Mouse (Mus musculus) kidney, embryonic 15.5 days (tissue): ENCODE results near the gene Farp1. TPM values are rescaled to one million over a fixed set of nuclear protein-coding genes. Genes with fewer than 3 reads are reported as not detected.
A peak's percentile ranks its signal among the peaks of the same experiment; 100 is the strongest.

Experiments used
- ATAC-seq: fragments of 200-750 bp; cut with Nextera tagmentation; replicated peaks from 2 replicates; pipeline ENCODE4 v1.8.0; 2017; ENCODE audit warnings: moderate TSS enrichment; ENCODE audit not compliant: low FRiP score
- H3K27ac ChIP-seq: fragments of 300-500 bp; sonication (generic); 2 replicates; pipeline ENCODE4 v1.5.1; 2015; ENCODE audit warnings: mild to moderate bottlenecking, inconsistent platforms
- H3K27me3 ChIP-seq: fragments of 300-500 bp; sonication (generic); 2 replicates; pipeline ENCODE4 v1.6.1; 2015; ENCODE audit warnings: inconsistent platforms
- H3K36me3 ChIP-seq: fragments of 300-500 bp; sonication (generic); 2 replicates; pipeline ENCODE4 v1.6.1; 2015; ENCODE audit warnings: inconsistent platforms
- H3K4me1 ChIP-seq: fragments of 300-500 bp; sonication (generic); 2 replicates; pipeline ENCODE4 v1.6.1; 2015; ENCODE audit warnings: inconsistent platforms
- H3K4me2 ChIP-seq: fragments of 300-500 bp; sonication (generic); 2 replicates; pipeline ENCODE4 v1.6.1; 2015; ENCODE audit warnings: moderate library complexity, mild to moderate bottlenecking, inconsistent platforms
- H3K4me3 ChIP-seq: fragments of 300-500 bp; sonication (generic); replicated peaks from 2 replicates; pipeline ENCODE4 v1.5.1; 2015; ENCODE audit warnings: mild to moderate bottlenecking, inconsistent platforms
- H3K9ac ChIP-seq: fragments of 300-500 bp; sonication (generic); 2 replicates; pipeline ENCODE4 v1.6.1; 2015; ENCODE audit warnings: mild to moderate bottlenecking, inconsistent platforms
- H3K9me3 ChIP-seq: fragments of 300-500 bp; sonication (generic); replicated peaks from 2 replicates; pipeline ENCODE4 v1.6.1; 2016; ENCODE audit warnings: inconsistent platforms
- WGBS: fragments of 180-500 bp; shearing (Covaris S2); methylation state at CpG from one replicate; pipeline ENCODE4 v1.1.7; 2015; ENCODE audit warnings: mixed read lengths; 5-methylcytosine and 5-hydroxymethylcytosine counted together
- polyA plus RNA-seq: library from polyadenylated mRNA; unstranded; fragments of >200 nt; fragmentation: Nextera tagmentation; extraction: Ambion mirVana; gene quantifications from 2 replicates; pipeline ENCODE4 v1.2.1, GENCODE M21; 2015

Gene Farp1
- polyA plus RNA-seq, 1 experiment from 2014 or later: 35.8 TPM

DNA sequence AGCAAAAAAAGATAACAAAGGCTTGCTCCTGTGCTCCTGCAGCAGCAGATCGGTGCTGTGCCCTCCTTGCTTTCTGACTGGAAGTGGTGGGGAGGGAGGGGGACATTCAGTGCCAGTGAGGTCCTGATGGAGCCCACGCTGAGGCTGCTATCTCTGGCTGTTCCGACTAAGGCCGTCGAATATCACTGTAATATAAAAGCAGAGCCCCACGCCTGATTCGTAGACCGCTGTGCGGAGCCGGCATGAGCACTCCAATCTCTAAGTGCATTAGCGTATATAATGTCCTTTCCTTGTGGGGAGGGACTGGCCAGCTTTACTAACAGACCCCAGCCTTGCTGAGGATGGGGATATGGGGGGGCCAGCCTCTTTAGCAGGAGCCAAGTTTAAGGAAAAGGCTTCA lies 224.3 kb downstream of the Farp1 start:
- Histone ChIP-seq H3K4me1 (peaks cover 2% of the 10 kb centered on the region; the same call in 1 of the 2 replicates), H3K4me2 (no peak overlapping the region), H3K4me3 (no peak overlapping the region), H3K9me3 (no peaks in the 10 kb centered on the region), H3K9ac (no peak overlapping the region), H3K36me3 (peaks cover 83% of the 10 kb centered on the region), H3K27ac (no peak overlapping the region), H3K27me3 (no peaks in the 10 kb centered on the region)
- ATAC-seq: no peak
- 88% methylated on average over 11 of the region's 11 CpGs for WGBS

DNA sequence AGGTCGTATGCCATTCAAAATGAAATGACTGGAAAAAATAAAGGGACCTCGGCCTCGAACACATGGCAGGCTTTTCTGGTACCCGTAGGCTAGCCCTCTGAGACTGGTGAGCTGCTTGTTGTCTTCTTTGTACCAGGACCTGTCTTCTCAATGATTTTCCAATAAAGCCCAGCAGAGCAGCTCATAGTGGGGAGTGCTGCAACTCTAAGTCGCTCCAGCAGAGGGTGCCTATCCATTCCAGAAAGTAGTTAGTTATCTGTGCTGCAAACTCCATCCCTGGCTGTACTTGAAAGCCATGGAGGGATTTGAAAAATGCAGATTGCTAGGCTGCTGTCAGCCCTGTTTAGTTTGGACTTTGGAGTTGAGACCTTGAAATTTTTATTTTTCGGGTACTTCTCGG lies 224.8 kb downstream of the Farp1 start:
- H3K4me1 ChIP-seq: peaks cover 2% of the 10 kb centered on the region; the same call in 1 of the 2 replicates
- no peaks in the 10 kb centered on the region for H3K9me3 ChIP-seq
- no peak overlapping the region for H3K27ac ChIP-seq
- WGBS: 62% methylated on average over 7 of the region's 7 CpGs
- H3K4me3 ChIP-seq: no peak overlapping the region
- no peak for ATAC-seq
- H3K9ac ChIP-seq: no peak overlapping the region
- H3K36me3 ChIP-seq: peaks cover 80% of the 10 kb centered on the region
- no peak overlapping the region for H3K4me2 ChIP-seq
- no peaks in the 10 kb centered on the region for H3K27me3 ChIP-seq

DNA sequence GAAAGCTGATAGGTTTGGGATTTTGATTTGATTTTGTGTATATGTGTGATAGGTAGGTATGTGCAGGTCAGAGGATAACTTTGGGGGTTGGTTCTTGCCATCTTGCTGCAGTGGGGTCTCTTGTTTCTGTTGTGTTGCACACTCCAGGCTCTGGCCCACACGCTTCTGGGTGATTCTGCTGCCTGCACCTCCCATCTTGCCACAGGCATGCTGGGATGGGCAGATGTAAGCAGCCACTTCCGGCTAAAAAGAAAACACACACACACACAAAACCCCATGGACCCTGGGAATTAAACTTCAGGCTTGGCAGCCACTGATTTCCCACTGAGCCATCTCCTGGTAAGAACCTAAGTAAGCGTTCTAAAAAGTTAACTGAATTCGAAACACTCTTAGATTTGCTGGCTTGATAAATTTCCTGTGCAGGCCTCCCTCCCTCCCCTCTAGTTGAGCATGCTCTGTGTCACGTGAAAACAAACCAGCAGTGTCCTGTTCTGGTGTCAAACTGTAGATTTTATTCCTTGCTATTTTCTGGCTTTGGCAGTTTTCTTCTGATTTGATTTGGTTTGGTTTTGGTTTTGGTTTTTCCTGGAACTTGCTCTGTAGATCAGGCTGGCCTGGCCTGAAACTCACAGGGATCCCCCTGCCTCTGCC lies 226.4 kb downstream of the Farp1 start:
- Histone ChIP-seq H3K27me3 (no peaks in the 10 kb centered on the region), H3K4me2 (no peak overlapping the region), H3K4me3 (no peak overlapping the region), H3K4me1 (peaks cover 2% of the 10 kb centered on the region; the same call in 1 of the 2 replicates), H3K9ac (no peak overlapping the region), H3K9me3 (no peaks in the 10 kb centered on the region), H3K36me3 (peaks cover 76% of the 10 kb centered on the region), H3K27ac (no peak overlapping the region)
- WGBS: 77% methylated on average over 5 of the region's 5 CpGs
- ATAC-seq: no peak

DNA sequence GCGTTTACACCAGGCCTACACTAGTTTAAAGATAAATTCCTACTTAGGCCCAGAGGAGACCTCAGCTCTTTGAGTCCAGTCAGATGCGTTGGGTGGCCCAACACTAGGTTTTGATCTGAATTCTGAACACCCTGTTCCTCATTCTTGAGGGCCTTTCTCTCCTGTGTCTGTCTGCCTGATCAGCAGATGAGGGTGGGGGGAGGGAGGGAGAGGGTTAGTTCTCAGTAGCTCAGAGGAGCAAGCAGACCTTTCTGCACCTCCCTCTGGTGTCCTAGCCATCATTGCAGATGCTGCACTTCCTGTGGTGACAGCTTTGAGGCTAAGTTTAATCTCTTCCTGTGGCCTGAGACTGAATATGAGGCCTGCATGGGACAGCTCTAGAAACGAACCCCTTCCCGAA lies 227.6 kb downstream of the Farp1 start:
- no peaks in the 10 kb centered on the region for H3K9me3 ChIP-seq
- H3K27ac ChIP-seq: no peak overlapping the region
- H3K4me1 ChIP-seq: peaks cover 2% of the 10 kb centered on the region; the same call in 1 of the 2 replicates
- ATAC-seq: no peak
- WGBS: 69% methylated on average over 4 of the region's 4 CpGs
- H3K4me3 ChIP-seq: no peak overlapping the region
- no peak overlapping the region for H3K4me2 ChIP-seq
- no peaks in the 10 kb centered on the region for H3K27me3 ChIP-seq
- peaks cover 75% of the 10 kb centered on the region for H3K36me3 ChIP-seq
- H3K9ac ChIP-seq: no peak overlapping the region

DNA sequence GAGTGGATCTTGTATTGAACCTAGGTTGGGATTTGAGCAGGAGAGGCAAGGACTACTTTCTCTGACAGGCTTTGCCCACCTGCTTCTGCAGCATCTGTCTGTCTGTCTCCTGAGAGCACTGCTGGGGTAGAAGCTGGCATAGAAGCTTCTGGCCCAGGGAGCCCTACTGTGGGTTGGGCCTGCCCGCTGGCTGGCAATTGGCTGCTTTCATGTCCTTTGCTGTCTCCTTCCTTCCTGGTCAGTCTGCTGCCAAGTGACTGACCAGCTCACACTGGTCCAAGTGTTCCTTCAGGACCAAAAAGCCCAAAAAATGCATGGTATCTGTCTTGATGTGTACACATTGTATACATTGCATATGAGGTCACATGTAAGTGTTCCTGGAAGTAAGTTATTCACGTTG lies 228.9 kb downstream of the Farp1 start:
- WGBS: 81% methylated on average over 2 of the region's 2 CpGs
- no peaks in the 10 kb centered on the region for H3K27me3 ChIP-seq
- peaks cover 2% of the 10 kb centered on the region; the same call in 1 of the 2 replicates for H3K4me1 ChIP-seq
- ATAC-seq: no peak
- H3K9me3 ChIP-seq: no peaks in the 10 kb centered on the region
- H3K4me2 ChIP-seq: no peak overlapping the region
- H3K9ac ChIP-seq: no peak overlapping the region
- peaks cover 72% of the 10 kb centered on the region for H3K36me3 ChIP-seq
- no peak overlapping the region for H3K4me3 ChIP-seq
- no peak overlapping the region for H3K27ac ChIP-seq

DNA sequence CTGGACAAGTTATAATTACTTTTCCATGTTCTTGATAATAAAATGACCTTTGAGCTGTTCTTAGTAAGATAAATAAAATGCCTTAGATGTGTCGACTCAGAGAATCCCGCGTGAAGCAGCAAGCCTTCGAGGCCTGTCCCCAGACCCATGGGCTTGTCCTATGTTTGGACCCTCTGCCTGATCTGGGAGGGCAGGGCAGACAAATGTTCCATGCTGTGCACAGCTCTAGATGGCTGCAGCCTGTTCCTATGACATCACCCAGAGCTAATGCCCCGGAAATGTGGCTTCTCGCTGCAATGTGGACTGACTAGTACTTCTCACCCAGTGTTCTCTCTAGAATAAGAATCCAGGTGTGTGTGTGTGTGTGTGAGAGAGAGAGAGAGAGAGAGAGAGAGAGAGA lies 229.5 kb downstream of the Farp1 start:
- 78% methylated on average over 6 of the region's 6 CpGs for WGBS
- Histone ChIP-seq H3K9ac (no peak overlapping the region), H3K27me3 (no peaks in the 10 kb centered on the region), H3K4me3 (no peak overlapping the region), H3K9me3 (no peaks in the 10 kb centered on the region), H3K36me3 (peaks cover 71% of the 10 kb centered on the region), H3K4me2 (no peak overlapping the region), H3K4me1 (peaks cover 2% of the 10 kb centered on the region; the same call in 1 of the 2 replicates), H3K27ac (no peak overlapping the region)
- ATAC-seq: no peak

DNA sequence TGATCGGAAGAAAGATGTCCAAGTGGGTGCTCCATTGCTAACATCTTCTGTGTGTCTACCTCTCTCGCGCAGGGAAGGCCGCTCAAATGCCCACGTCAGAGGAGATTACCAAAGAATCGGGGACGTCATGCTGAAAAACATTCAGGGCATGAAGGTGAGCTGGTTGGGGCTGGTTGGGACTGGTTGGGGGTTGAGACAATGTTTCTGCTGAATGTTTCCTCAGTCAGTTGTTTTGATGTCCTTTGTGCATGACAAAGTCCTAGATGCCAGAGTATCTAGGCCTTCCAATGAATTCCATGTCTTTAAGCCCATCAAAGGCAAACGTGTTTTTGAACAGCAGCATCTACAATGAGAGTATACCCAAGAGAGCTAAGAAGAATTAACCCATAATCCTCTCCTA lies 232.8 kb downstream of the Farp1 start:
- no peak overlapping the region for H3K9ac ChIP-seq
- peaks cover 78% of the 10 kb centered on the region for H3K36me3 ChIP-seq
- no peak overlapping the region for H3K4me2 ChIP-seq
- no peaks in the 10 kb centered on the region for H3K27me3 ChIP-seq
- WGBS: 92% methylated on average over 8 of the region's 8 CpGs
- no peak overlapping the region for H3K4me3 ChIP-seq
- H3K27ac ChIP-seq: no peak overlapping the region
- no peak for ATAC-seq
- H3K4me1 ChIP-seq: no peaks in the 10 kb centered on the region
- no peaks in the 10 kb centered on the region for H3K9me3 ChIP-seq

DNA sequence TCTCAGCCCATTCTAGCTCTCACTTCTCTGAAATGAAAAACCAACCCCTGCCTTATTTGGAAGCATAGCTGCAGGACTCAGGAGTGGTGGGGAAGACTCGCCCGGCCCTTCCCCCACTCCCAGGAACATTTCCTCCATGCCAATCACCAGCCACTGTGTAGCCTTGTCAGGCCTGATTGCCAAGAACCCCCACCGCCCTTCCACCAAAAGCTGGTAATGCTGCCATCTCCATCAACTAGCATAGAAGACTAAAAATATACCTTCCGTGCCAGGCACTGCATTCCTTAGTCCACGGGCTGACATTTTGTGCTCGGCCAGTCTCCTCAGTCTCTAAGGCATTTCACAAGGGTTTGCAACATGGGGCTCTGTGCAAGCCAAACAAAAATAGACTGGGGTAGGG lies 235.5 kb downstream of the Farp1 start:
- Histone ChIP-seq H3K36me3 (peaks cover 91% of the 10 kb centered on the region), H3K4me3 (no peak overlapping the region), H3K27ac (no peak overlapping the region), H3K27me3 (no peaks in the 10 kb centered on the region), H3K9me3 (no peaks in the 10 kb centered on the region), H3K9ac (no peak overlapping the region), H3K4me2 (no peak overlapping the region), H3K4me1 (no peaks in the 10 kb centered on the region)
- 86% methylated on average over 6 of the region's 6 CpGs for WGBS
- no peak for ATAC-seq

DNA sequence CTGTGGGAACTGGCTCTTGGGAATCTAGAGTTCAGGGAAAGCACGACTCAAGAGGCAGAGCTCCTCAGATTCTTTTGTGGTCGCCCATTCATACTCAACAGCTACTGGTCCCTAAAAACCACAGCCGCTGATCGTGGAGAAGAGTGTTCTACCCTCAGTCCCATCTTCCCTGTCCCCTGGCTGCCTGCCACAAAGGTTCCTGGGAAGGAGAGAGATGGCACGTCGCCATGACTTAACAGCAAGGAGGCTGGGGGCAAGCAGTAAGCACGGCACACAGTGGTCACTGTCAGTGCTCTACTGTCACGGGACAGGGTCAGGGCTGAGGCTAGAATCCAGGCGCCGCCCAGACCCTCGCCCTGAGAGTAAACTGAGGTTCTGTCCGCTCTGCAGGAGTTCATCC lies 240.0 kb downstream of the Farp1 start:
- no peak for ATAC-seq
- H3K9ac ChIP-seq: no peak overlapping the region
- H3K36me3 ChIP-seq: peaks cover 92% of the 10 kb centered on the region
- no peaks in the 10 kb centered on the region for H3K27me3 ChIP-seq
- WGBS: 86% methylated on average over 12 of the region's 12 CpGs
- no peaks in the 10 kb centered on the region for H3K9me3 ChIP-seq
- H3K27ac ChIP-seq: no peak overlapping the region
- H3K4me1 ChIP-seq: no peaks in the 10 kb centered on the region
- H3K4me3 ChIP-seq: no peak overlapping the region
- H3K4me2 ChIP-seq: no peak overlapping the region

DNA sequence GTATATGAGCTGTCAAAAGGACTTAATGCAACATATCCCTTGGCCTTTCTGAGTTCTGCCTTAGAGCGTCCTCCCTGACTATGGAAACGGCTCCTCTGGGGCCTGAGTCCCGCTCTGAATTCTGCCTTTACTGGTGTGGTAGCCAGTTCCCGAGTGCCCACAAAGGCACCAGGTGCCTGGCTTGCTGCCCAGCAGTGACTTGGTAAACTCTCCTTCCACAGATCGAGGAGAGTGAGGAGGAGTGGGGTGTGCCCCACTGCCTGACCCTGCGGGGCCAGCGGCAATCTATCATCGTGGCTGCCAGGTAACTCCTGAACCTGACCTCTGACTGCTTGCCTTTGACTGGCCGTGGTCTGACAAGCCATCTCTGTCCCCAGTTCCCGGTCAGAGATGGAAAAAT lies 241.0 kb downstream of the Farp1 start:
- H3K27ac ChIP-seq: no peak overlapping the region
- H3K4me2 ChIP-seq: no peak overlapping the region
- H3K9ac ChIP-seq: no peak overlapping the region
- no peaks in the 10 kb centered on the region for H3K4me1 ChIP-seq
- H3K9me3 ChIP-seq: no peaks in the 10 kb centered on the region
- peaks cover 92% of the 10 kb centered on the region for H3K36me3 ChIP-seq
- H3K27me3 ChIP-seq: no peaks in the 10 kb centered on the region
- 67% methylated on average over 10 of the region's 10 CpGs for WGBS
- no peak overlapping the region for H3K4me3 ChIP-seq
- no peak for ATAC-seq

DNA sequence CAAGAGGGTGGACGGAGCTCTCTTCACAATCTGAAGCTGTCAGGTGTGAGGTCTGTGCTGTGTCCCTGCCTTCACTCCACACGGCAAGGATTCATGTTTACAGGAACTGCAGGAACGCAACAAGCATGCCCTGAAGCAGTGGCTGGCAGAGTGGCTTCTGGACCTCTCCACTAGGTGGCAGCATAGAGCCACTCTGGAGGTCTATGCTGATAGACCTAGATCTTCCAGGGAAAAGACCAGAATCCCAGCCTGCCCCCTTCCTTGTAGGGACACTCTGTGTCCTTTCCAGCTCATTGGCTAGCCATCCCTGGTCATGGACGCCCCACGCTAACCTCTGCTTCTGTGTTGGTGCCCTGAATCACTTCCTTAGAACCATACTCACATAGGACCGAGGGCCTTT lies 244.1 kb downstream of the Farp1 start:
- Histone ChIP-seq H3K4me3 (no peak overlapping the region), H3K36me3 (peaks cover 95% of the 10 kb centered on the region), H3K27ac (0 out of 2 replicates have a peak overlapping the region, but pooled peaks have one; percentile 25), H3K4me2 (no peak overlapping the region), H3K9me3 (no peaks in the 10 kb centered on the region), H3K4me1 (no peaks in the 10 kb centered on the region), H3K9ac (no peak overlapping the region), H3K27me3 (no peaks in the 10 kb centered on the region)
- 34% methylated on average over 6 of the region's 6 CpGs for WGBS
- ATAC-seq: peak; percentile 69

DNA sequence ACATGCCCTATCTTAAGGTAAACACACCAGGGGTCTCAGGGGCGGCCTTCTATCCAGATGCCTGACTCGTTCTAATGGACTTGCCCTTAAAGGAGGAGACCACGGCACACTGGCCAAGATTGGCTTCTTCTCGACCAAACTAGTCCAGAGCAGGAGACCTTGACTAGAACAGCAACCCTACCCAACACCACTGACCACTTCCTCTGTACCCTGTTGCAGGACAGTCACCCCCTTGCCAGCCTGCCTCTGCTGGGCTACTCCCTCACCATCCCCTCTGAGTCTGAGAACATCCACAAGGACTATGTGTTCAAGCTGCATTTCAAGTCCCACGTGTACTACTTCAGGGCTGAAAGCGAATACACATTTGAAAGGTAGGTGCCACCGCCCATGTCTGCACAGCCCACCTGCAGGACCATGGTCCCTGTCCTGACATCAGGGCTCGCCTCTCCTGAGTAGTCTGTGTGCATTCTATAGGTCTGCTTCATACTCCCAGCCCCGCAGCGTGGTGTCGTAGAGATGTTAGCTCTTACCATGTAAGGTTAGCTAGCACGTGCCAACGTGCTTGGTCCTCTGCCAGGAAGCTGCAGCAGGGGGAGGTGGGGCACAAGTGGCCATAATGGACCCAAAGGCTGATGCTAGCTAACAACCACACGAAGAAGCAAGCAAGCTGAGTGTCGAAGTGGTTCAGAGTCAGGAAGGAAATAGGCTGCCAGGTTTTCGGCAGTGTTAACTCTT lies 245.8 kb downstream of the Farp1 start:
- Histone ChIP-seq H3K27ac (no peak overlapping the region), H3K27me3 (no peaks in the 10 kb centered on the region), H3K9ac (no peak overlapping the region), H3K4me1 (no peaks in the 10 kb centered on the region), H3K36me3 (peaks cover 95% of the 10 kb centered on the region), H3K4me2 (no peak overlapping the region), H3K9me3 (no peaks in the 10 kb centered on the region), H3K4me3 (no peak overlapping the region)
- no peak for ATAC-seq
- 83% methylated on average over 16 of the region's 16 CpGs for WGBS
